Mouse (Mus musculus): ENCODE data around the gene Snrnp25.

The Snrnp25 gene

DNA sequence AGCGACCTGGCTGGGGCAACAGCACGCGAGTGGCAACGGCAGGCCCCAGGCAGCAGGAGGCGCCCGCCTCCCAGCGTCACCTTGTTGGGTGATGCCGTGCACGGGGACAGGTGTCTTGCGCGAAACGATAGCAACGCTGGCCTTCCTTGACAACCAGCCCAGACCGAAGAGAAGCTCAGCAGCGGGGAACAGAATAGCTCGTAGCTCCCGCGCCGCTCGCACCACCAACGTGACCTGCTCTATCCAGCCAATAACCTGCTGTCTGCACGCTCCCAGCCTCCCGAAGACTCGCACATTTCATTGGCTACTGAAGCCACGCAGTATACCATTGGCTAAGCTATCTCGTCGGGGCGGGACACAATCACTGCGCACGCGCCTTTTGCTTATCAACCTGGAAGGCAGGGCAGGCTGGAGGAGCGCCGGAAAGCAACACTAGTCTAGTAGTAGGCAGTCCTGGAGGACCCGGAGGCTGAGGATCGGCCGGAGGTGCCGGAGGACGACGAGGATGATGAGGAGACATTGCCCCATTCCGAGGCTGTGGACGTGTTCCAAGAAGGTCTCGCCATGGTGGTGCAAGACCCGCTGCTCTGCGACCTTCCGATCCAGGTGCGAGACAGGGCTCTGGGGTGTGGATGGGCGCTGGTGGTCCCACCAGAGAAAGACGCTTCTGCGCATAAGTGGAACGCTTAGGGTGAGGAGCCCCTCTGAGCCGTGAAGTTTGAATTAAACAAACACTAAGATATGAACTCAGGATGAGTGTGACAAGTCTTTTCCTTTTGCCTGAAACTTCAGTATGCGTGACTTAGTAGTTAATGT, at the start of gene Snrnp25:
Snrnp25 (plus strand) TSS at position 358 of the 816 bp plus-strand sequence.
- DNase-seq (ENCODE audit: low spot score in 2 of 2), result peak; percentile 93 to 97

DNA sequence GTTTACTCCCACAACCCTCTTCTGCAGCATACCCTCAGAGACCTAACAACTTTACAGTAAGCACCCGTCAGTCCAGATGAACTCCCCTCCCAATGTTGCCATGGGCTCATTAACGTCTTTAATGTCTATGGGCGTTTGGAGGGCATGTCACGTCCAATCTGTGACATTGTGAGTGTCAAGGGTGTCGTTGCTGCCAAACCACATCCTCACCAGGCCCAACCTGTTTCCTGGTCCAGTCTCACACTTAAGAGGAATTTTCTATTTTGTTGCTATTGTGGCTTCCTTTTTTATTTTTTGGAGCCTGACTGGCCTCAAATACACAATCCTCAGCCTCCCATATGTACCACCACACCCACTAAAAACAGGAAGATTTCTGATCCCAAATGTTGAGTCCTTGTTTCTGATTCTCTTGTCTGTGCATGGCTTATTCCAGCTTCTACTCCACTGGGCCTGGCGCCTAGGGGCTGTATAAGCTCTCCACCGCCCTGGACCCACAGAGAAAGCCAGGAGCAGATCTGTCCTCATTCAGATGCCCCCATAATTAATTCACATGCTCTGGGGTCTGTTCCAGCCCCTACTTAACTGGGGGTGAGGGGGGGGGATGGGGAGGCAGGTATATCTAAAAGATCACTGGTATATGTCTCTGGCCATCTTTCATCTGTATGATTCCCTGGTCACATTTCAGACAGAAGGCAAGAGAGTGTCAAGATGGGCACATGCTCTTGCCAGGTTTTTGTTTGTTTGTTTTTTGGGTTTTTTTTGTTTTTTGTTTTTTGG, 48.2 kb upstream of the Snrnp25 start:
- no peak for DNase-seq (ENCODE audit: low spot score in 2 of 2)

DNA sequence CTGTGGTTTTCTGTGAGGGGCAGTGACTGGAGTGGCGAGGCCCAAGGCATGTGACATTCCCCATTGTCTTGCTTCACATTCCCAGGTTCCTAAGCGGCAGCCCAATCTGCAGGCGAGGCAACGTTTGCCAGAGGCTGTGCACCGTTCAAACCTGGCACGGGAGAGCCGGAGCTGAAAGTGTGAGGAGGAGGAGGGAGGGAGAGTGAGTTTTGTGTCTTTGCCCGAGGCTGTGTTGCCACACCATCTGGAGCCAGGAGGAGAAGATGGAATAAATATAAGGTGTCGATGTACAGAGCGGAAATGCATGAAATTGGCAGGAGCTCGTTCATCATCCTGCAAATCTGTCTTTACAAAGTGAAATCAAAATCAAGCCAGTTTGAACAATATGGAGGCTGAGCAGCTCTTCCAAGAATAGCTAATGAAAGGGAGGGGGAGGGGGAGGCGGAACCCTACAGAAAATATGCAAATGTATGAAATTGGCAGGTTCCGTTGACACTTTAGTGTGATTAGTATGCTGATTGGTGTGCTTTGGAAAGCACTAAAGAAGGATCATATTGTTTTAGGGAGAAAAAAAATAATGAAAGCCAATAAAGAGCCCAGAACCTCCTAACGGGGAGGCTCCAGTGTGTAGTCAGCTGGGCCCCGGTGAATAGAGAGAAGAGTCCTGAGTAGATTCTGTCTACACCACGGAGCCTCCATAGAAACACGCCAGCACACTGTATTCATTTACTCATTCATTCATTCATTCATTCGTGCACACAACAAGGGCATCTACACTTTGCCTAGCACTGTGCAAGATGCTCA, 47.2 kb upstream of the Snrnp25 start:
- DNase-seq (ENCODE audit: low spot score in 2 of 2), result peak; percentile 79

DNA sequence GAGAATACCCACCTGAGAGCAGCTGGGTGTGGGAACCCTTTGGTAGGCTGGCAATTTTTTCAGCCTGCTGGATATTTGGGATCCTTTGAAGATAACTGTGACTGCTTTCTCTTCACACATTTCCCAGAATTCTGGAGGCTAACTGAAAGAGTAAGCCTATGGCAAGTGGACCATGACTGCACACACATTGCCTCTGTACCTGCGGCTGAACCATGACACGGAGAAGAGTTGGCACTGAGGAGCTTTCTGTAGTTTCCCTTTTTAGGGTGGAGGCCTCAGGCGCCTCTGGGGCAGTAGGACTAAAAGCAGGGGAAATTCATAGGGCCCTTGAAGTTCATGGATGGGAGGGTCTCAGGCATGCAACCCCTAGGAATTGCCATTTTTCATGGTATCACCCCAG, 46.0 kb upstream of the Snrnp25 start:
- DNase-seq (ENCODE audit: low spot score in 2 of 2), result no peak

DNA sequence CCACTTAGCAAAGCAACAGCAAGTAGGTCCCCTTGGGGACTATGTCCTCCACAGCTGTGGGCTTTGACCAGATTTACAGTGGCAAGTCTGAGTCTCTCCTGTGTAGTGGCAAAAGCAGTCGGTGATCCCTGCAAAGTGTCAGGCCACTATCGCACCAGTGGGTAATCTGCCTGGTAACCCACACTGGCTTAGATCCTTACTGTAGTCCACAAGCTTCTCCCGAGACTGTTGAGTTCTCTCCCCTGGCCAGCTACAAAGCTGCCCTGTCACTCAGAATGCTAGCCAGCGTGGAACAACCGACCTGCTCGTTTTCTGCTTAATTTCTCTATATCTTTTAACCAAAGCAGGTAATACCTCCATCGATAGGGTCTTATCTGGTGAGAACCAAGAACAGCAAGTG, 44.9 kb upstream of the Snrnp25 start:
- DNase-seq (ENCODE audit: low spot score in 2 of 2), result no peak

DNA sequence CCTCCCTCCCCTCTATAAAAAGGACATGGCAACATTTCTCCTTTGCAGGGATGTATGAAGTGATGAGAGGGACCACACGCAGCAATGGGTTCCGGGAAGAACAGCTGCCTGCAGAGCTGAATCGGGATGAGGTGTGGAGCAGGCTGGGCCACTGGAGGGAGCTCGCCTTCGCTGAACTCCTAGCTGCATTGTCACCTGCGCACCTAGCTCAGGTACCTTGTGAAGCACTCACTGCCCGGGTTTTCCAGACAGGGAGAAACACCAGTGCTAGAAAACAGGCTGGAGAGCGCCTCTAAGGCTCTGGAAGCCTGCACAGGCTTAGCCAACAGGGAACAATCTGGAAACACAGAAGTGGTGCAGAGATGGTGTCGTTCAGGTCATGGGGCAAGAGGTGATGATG, 43.7 kb upstream of the Snrnp25 start:
- DNase-seq (ENCODE audit: low spot score in 2 of 2), result peak in 1 of 2 experiments; percentile 35

DNA sequence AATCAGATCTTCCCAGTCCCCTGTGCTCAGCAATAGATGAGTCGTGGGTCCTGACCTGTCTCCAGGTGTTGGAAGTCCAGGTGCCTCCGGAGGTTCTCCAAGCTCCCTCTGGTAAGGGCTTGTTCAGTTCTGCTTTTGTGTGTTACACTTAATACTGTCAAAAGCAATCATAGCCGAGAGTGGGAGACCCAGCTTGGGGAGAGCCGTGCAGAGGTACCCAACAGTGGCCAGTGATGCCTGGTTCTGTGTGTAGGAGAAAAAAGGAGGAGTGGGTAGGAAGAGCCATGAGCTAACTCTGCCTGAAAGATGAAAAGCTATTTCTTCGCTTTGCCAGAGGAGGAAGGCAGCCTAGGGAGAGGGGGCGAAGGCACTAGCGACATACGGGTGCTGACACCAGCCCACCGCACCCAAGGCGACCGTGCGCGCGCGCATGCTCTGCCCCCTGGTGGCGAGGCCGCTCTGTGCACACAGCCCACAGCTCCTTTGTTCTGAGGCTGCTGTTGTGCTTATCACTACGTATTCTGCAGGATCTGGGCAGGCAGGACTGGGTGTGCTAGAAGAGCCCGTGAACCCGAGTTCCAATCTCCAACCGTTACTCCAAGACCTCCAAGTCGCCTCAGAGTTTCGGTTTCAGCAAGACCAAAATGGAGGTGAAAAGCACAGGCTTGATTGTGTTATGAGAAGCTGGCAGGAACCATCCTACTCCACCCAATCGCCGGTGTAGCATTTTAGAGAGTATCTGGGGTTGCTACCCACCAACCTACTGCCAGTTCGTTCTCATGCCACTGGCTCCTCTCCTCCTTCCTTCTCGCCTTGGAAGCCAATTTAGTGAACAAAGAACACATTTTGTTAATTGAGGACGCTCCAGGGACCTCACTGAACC, 43.1 kb upstream of the Snrnp25 start:
- DNase-seq (ENCODE audit: low spot score in 2 of 2), result peak; percentile 87 to 88

DNA sequence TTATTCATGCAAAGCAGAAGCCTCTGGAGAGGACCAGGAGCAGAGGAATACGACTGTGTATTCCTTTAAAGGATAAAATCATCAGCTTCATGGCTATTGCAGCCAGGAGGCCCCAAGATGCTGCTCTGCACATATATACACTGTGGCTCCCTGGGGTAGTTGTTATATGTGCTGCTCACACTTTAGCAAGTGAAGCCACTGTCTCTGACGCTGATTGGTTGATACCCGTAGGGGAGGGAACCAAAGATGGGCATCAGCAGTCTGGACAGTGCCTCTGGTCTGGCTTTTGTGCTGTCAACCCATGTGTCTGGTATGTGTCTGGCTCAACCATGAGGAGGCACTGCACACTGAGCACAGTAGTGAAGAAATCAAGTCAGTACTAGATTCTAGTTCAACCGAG, 38.5 kb upstream of the Snrnp25 start:
- no peak for DNase-seq (ENCODE audit: low spot score in 2 of 2)

DNA sequence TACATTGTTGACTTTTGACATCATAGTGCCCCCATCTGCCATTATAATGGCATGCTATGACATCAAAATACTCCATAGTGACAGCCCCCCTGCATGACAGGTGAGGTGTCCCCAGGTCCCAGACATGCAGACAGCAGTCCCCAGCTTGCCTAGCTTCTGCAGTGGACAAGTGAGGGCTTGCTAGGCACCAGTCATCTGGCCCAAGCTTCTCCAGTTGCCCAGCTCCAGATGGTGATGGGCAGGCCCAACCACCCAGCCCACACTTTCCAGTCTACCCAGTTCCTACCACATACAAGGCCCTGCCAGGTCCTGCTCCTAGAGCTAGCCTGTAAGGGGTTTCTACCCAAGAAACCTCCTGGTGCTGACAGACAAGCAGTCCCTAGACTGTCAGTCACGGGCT, 26.7 kb upstream of the Snrnp25 start:
- no peak for DNase-seq (ENCODE audit: low spot score in 2 of 2)

DNA sequence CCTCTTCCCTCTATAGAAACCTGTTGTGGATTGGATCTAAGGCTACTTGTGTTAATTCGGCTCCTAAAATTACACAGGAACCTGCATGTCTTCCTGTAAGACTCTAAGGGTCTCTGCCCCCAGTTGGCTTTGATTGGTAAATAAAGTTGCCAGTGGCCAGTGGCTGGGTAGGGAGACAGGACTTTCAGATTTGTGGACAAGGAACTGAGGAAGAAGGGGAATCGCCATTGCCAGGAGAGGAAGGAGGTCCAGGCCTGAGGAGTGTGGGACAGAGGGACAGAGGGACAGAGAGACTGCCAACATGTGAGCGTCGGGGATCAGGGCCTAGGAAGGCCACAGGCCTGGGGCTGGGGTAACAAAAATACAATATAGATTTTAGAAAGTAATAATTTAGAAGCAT, 24.0 kb upstream of the Snrnp25 start:
- DNase-seq (ENCODE audit: low spot score in 2 of 2), result no peak

DNA sequence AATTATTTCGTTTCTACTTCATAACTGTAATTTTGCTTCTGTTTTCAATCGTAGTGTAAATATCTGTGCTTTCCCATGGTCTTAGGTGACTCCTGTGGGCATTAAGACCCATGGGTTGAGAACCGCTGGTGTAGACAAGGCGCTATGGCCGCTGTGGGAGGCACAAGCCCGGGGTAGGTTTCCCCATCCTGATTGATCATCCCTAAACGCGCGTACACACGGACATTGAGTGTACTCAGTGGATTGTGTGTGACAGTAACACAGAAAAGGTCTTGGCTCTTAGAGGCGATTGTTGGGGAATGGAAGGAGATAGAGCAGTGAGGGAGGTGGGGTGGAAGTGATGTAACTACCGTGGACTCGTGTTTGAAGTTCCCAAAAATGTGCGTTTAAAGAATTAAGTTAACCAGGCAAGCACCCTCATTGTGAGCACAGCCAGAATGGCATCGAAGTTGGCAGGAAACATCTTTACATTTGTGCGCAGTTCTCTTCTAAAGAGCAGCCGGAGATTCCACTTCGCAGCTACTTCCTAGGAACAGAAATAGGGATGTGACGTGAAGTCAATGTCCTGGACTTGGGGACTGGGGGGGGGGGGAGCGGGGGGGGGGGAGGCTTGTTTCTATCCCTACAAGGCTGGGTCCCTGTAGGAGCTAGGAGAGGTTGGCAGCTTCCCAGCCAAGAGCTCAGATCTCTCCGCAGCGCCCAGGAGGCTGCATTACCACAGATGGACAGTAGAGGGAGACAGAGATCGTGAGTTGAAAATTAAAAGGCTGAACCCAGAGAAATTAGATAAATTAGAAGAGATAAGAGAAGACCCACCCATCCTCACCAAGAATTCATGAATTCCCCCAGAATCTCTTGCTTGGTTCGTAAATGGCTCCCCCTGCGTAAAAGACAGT, 23.0 kb upstream of the Snrnp25 start:
- DNase-seq (ENCODE audit: low spot score in 2 of 2), result peak; percentile 92 to 93

DNA sequence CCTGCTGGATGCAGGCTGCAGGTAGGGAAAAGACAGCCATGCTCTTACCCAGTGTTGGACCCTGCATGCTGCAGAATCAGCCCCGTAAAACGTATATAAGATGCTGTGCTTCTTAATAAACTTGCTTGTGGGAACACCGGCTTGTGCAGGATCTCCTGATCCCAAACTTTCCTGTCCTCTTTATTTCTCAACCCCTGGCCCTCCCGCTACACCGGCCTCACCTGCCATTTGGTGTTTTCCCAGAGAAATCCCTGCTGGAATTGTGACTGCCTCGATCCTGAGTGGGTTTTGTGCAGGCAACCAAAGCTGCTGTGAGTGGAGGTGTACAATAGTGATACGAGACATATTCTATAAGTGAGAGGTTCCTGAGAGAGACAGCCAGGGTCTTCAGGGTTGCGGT, 20.7 kb upstream of the Snrnp25 start:
- DNase-seq (ENCODE audit: low spot score in 2 of 2), result no peak

DNA sequence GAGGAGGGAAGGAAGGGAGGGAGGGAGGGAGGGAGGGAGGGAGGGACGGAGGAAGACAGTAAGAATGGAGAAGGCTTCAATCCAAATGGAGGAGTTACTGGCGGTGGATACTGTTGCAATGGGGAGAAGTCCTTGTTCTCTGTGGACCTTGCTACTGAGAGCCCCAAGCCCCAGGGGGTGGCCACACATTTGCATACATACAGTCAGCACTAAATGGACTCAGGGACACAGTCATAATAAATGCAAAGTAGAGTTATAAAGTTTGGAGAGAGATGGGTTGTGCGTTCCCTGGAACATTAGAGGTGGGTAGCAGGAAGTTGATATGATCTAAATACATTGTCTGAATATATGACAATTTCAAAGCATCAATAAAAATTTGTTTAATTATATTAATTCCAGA, 19.2 kb upstream of the Snrnp25 start:
- no peak for DNase-seq (ENCODE audit: low spot score in 2 of 2)

DNA sequence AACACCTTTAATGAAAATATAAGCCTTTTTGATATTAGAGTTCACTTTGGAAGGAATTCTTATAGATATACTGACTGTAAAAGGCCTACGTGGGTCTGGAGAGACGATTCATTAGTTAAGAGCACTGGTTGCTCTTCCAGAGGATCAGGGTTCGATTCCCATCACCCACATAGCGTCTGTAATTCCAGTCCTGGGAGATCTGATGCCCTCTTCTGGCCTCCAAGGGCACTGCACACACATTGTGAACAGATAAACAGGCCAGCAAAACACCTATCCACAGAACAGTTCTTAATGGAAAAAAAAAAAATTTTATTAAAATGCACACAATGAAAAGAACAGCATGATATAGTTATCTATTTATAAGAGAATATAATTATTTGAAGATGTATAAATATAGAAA, 18.0 kb upstream of the Snrnp25 start:
- DNase-seq (ENCODE audit: low spot score in 2 of 2), result no peak

DNA sequence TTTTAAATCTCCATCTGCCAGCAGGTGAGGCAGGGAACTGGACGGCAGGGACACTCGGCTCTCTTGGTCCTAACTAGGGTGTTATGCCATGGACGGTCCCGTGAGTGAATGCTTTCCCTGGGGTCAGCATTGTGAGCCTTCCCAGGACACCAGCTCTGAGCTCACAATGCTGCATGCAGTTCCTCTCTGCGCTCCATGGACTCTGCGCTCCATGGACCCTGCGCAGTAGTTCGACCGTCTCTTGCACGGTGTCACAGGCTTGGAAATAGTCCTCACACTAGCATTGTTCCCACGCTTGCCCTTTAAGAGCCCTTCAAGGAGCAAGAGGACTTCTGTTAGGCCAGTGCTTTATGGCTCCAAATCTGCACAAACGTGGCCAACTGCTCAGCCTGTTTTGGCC, 16.3 kb upstream of the Snrnp25 start:
- no peak for DNase-seq (ENCODE audit: low spot score in 2 of 2)

DNA sequence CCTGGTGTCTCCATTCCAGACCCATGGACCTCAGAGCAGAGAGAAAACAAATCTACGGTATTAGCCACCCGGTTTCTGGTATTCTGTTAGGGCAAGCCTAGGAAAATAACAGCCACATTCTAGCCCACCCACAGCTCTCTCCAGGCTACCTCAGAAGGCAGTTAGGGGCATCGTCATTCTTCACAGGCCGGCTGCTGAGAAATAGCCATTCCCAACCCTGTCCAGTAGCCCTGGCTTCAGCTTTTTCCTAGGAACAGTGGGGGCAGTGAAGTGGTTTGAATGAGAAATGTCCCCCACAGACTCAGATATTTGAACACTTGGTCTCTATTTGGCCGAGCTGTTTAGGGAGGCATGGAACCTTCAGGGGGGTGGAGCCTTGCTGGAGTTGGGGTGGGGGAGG, 15.8 kb upstream of the Snrnp25 start:
- DNase-seq (ENCODE audit: low spot score in 2 of 2), result no peak

DNA sequence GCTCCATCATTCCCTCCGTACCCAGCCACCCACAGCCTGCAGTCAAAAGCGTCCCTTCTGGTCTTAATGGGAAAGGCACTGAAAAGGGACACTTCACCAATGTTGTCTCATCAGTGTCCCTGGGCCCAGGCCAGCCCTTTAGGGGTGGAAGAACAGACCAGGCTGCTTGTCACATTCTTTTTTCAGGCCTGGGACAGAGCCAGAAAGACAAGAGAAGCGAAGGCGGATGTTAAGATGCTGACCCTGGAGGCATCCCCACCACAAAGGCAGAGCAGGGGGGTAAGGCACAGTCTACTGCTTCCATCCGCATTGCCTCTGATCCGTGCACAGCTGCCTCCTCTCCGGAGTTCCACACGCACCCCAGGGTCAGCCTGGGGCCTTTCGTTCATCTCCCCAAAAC, 15.1 kb upstream of the Snrnp25 start:
- no peak for DNase-seq (ENCODE audit: low spot score in 2 of 2)

DNA sequence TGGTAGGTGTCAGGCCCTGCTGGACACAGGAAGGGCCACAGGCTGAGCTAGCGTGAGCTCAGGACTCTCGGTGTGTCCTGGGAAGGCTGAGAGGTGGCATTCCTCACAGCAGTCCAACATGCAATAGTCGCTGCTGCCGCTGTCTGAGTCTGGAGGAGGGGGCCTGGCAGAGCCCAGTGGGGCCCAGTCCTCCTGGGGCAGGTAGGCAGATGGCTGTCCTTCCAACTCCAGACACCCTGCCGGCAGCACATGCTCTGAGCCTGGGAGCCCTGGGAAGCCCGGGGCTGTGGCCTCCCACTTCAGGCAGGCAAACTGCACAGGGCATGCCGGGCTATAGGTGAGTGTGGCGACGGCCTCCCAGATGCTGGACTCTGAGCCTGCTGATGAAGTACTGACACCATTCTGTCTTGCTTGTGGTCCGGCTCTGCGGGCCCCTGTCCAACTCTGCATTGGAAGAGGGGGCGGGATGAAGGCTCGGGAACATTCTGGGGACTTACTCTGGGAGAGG, 14.6 kb upstream of the Snrnp25 start:
- DNase-seq (ENCODE audit: low spot score in 2 of 2), result no peak

DNA sequence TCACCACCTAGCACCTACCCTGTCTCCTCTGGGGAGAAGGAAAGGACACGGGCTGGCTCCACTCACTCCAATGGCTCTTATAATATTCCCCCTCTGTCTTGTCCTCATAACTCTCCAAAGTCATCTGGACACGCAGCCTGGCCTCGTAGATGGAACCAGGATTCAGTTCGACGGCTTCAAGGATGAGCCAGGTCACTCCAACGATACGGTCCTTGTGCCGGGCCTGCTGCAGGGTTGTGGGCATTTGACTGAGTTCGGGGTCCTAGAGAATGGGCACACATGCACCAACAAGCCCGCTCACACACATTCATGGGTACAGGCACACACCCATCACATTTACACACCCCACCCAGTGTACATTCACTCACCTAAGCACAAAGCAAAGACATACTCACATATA, 12.1 kb upstream of the Snrnp25 start:
- no peak for DNase-seq (ENCODE audit: low spot score in 2 of 2)

DNA sequence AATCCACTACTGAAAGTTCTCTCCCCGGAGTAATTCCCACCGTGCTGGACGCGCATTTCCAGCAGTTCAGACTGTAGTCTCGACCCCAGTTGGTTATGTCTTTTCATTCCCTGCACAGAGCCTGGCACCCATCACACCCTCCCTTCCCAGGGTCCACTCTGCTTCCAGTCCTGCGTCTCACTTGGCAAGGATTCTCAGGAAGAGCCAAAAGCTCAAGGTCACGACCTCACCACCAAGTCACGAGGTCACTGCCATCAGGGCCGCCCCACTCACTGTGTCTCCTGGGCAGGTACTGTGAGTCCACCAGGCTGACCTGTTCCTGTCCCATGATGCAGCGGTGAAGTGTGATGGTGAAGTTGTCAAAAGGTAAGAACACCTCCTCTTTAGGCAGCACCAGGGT, 11.1 kb upstream of the Snrnp25 start:
- no peak for DNase-seq (ENCODE audit: low spot score in 2 of 2)
